Mouse (Mus musculus): ENCODE results near the gene Baz1b. TPM values are rescaled to one million over a fixed set of nuclear protein-coding genes. Genes with fewer than 3 reads are reported as not detected.

Baz1b gene
- polyA plus RNA-seq, 1 experiment from 2014 or later: 70.9 TPM

DNA sequence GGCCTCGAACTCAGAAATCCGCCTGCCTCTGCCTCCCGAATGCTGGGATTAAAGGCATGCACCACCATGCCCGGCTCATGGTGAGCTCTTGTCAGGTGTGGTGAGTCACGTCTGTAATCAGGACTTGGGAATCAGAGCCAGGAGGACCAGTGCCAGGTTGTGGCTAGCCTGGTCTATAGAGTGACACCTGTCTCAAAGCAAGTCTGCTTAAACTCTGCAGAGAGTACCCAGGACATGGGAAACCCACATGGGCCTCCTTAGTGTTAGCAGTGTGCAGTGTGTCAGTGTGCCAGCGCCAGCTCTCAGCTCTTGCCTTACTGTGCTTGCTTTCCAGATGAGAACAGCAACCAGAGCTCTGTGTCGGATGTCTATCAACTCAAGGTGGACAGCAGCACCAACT is 7.4 kb upstream of the Baz1b start:
- Histone ChIP-seq H3K4me2 (no peak overlapping the region), H3K4me1 (ENCODE audit: insufficient read depth) (no peaks in the 10 kb centered on the region), H3K9me3 (ENCODE audit: low read depth, low read length) (no peaks in the 10 kb centered on the region), H3K4me3 (ENCODE audit: low read depth, low read length) (no peak overlapping the region), H3K9ac (no peak overlapping the region), H3K27me3 (ENCODE audit: insufficient read depth, low read length) (no peaks in the 10 kb centered on the region), H3K27ac (ENCODE audit: low read depth) (no peak overlapping the region), H3K36me3 (ENCODE audit: insufficient read depth) (peaks cover 80% of the 10 kb centered on the region)
- no peak for DNase-seq
- 92% methylated on average over 6 of the region's 7 CpGs for WGBS
- no peak for TF ChIP-seq CTCF (IDR thresholded peaks at IDR 0.05; ENCODE audit: low read depth)
- no peak for ATAC-seq (ENCODE audit: insufficient read depth)

DNA sequence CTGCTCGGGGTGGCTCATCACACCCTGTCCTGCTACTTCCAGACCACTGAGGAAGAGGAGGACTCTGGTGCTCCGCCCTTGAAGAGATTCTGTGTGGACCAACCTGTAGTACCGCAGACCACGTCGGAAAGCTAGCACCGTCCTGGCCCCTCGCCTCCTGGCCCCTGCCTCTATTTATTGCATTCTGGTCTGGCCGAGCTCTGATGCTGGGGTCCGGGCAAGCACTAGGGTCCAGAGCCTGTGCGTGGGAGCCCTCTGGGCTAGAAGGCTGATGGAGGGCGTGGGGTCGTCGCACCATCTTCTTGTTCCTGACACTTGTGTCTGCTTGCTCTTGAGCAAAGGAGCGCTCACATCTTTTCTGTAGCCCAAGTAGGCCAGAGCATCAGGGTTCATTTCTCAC is 6.3 kb upstream of the Baz1b start:
- Histone ChIP-seq H3K9ac (no peak overlapping the region), H3K27ac (ENCODE audit: low read depth) (no peak overlapping the region), H3K4me3 (ENCODE audit: low read depth, low read length) (no peak overlapping the region), H3K27me3 (ENCODE audit: insufficient read depth, low read length) (no peaks in the 10 kb centered on the region), H3K36me3 (ENCODE audit: insufficient read depth) (peaks cover 69% of the 10 kb centered on the region), H3K9me3 (ENCODE audit: low read depth, low read length) (no peaks in the 10 kb centered on the region), H3K4me2 (no peak overlapping the region), H3K4me1 (ENCODE audit: insufficient read depth) (no peaks in the 10 kb centered on the region)
- TF ChIP-seq CTCF (IDR thresholded peaks at IDR 0.05; ENCODE audit: low read depth): no peak
- DNase-seq: no peak
- 96% methylated on average over 14 of the region's 14 CpGs for WGBS
- ATAC-seq (ENCODE audit: insufficient read depth): no peak

- no peak for ATAC-seq (ENCODE audit: insufficient read depth)
- Histone ChIP-seq H3K27me3 (ENCODE audit: insufficient read depth, low read length) (no peaks in the 10 kb centered on the region), H3K36me3 (ENCODE audit: insufficient read depth) (peaks cover 59% of the 10 kb centered on the region), H3K4me1 (ENCODE audit: insufficient read depth) (no peaks in the 10 kb centered on the region), H3K4me2 (no peak overlapping the region), H3K9ac (no peak overlapping the region), H3K4me3 (ENCODE audit: low read depth, low read length) (no peak overlapping the region), H3K9me3 (ENCODE audit: low read depth, low read length) (no peaks in the 10 kb centered on the region), H3K27ac (ENCODE audit: low read depth) (no peak overlapping the region)
- no peak for TF ChIP-seq CTCF (IDR thresholded peaks at IDR 0.05; ENCODE audit: low read depth)
- WGBS: 87% methylated on average over 6 of the region's 6 CpGs
- no peak for DNase-seq
Measured at GRCm38 (mm10) chr5:135181776-135182175, 5.3 kb upstream of the Baz1b start.

GRCm38 (mm10) chr5:135183131-135183861 is 3.8 kb upstream of the Baz1b start:
- WGBS: 39% methylated on average over 8 of the region's 8 CpGs
- no peak for DNase-seq

GRCm38 (mm10) chr5:135185016-135185415 is 2.0 kb upstream of the Baz1b start:
- no peak for TF ChIP-seq CTCF (IDR thresholded peaks at IDR 0.05; ENCODE audit: low read depth)

More at GRCm38 (mm10) chr5:135183131-135183861, 3.8 kb upstream of the Baz1b start:
- H3K4me1 ChIP-seq (ENCODE audit: insufficient read depth): no peaks in the 10 kb centered on the region
- no peak overlapping the region for H3K4me2 ChIP-seq
- no peaks in the 10 kb centered on the region for H3K27me3 ChIP-seq (ENCODE audit: insufficient read depth, low read length)
- peak overlapping the region; percentile 36; the same call in 1 of the 2 replicates for H3K27ac ChIP-seq (ENCODE audit: low read depth)
- no peak overlapping the region for H3K4me3 ChIP-seq (ENCODE audit: low read depth, low read length)
- TF ChIP-seq CTCF (IDR thresholded peaks at IDR 0.05; ENCODE audit: low read depth): no peak
- H3K9me3 ChIP-seq (ENCODE audit: low read depth, low read length): no peaks in the 10 kb centered on the region
- peaks cover 47% of the 10 kb centered on the region for H3K36me3 ChIP-seq (ENCODE audit: insufficient read depth)
- H3K9ac ChIP-seq: no peak overlapping the region
- no peak for ATAC-seq (ENCODE audit: insufficient read depth)

GRCm38 (mm10) chr5:135185596-135185995 is 1.5 kb upstream of the Baz1b start:
- no peak overlapping the region for H3K9ac ChIP-seq
- no peak overlapping the region for H3K4me3 ChIP-seq (ENCODE audit: low read depth, low read length)
- no peaks in the 10 kb centered on the region for H3K9me3 ChIP-seq (ENCODE audit: low read depth, low read length)
- ATAC-seq (ENCODE audit: insufficient read depth) (no peak), DNase-seq (peak; percentile 41)
- H3K4me1 ChIP-seq (ENCODE audit: insufficient read depth): peaks cover 9% of the 10 kb centered on the region
- no peaks in the 10 kb centered on the region for H3K27me3 ChIP-seq (ENCODE audit: insufficient read depth, low read length)
- H3K27ac ChIP-seq (ENCODE audit: low read depth): no peak overlapping the region
- 0 out of 2 replicates have a peak, but pooled peaks have one; percentile 34 for TF ChIP-seq CTCF (IDR thresholded peaks at IDR 0.05; ENCODE audit: low read depth)
- WGBS: 23% methylated on average over 3 of the region's 3 CpGs
- peaks cover 41% of the 10 kb centered on the region for H3K36me3 ChIP-seq (ENCODE audit: insufficient read depth)
- peak overlapping the region; percentile 84; the same call in 1 of the 2 replicates for H3K4me2 ChIP-seq

More at GRCm38 (mm10) chr5:135185016-135185415, 2.0 kb upstream of the Baz1b start:
- peaks cover 8% of the 10 kb centered on the region for H3K4me1 ChIP-seq (ENCODE audit: insufficient read depth)
- H3K4me2 ChIP-seq: no peak overlapping the region
- no peak overlapping the region for H3K9ac ChIP-seq
- no peak for DNase-seq
- H3K9me3 ChIP-seq (ENCODE audit: low read depth, low read length): no peaks in the 10 kb centered on the region
- WGBS: 95% methylated on average over 3 of the region's 3 CpGs
- H3K36me3 ChIP-seq (ENCODE audit: insufficient read depth): peaks cover 42% of the 10 kb centered on the region
- no peak overlapping the region for H3K4me3 ChIP-seq (ENCODE audit: low read depth, low read length)
- ATAC-seq (ENCODE audit: insufficient read depth): no peak
- no peak overlapping the region for H3K27ac ChIP-seq (ENCODE audit: low read depth)
- H3K27me3 ChIP-seq (ENCODE audit: insufficient read depth, low read length): no peaks in the 10 kb centered on the region

GRCm38 (mm10) chr5:135186231-135186620 is 838 bp upstream of the Baz1b start:
- H3K4me3 ChIP-seq (ENCODE audit: low read depth, low read length): peak overlapping the region; percentile 100
- H3K9me3 ChIP-seq (ENCODE audit: low read depth, low read length): no peaks in the 10 kb centered on the region
- H3K4me1 ChIP-seq (ENCODE audit: insufficient read depth): peaks cover 9% of the 10 kb centered on the region
- no peak for DNase-seq
- H3K27ac ChIP-seq (ENCODE audit: low read depth): peak overlapping the region; percentile 98
- peaks cover 40% of the 10 kb centered on the region for H3K36me3 ChIP-seq (ENCODE audit: insufficient read depth)
- WGBS: 19% methylated on average over 10 of the region's 10 CpGs
- no peaks in the 10 kb centered on the region for H3K27me3 ChIP-seq (ENCODE audit: insufficient read depth, low read length)
- peak overlapping the region; percentile 84 for H3K4me2 ChIP-seq
- ATAC-seq (ENCODE audit: insufficient read depth): no peak
- TF ChIP-seq CTCF (IDR thresholded peaks at IDR 0.05; ENCODE audit: low read depth): no peak
- H3K9ac ChIP-seq: peak overlapping the region; percentile 98
